Mouse (Mus musculus) brain, embryonic 14.5 days (tissue): ENCODE results near the gene Mcu.

ENCODE experiments used
- CTCF ChIP-seq: fragments of 200-500 bp; IDR thresholded peaks from 2 replicates; pipeline ENCODE4 v1.5.1; 2012; ENCODE audit warnings: inconsistent platforms, mild to moderate bottlenecking, moderate library complexity, borderline replicate concordance; ENCODE audit not compliant: insufficient read depth, insufficient read length; ENCODE audit errors: extremely low read depth
- POLR2A ChIP-seq: fragments of 200-500 bp; IDR thresholded peaks from 2 replicates; pipeline ENCODE4 v1.6.1; 2012; ENCODE audit warnings: mild to moderate bottlenecking, inconsistent platforms, borderline replicate concordance; ENCODE audit not compliant: poor library complexity, insufficient read depth, insufficient read length, severe bottlenecking; ENCODE audit errors: extremely low read depth

DNA sequence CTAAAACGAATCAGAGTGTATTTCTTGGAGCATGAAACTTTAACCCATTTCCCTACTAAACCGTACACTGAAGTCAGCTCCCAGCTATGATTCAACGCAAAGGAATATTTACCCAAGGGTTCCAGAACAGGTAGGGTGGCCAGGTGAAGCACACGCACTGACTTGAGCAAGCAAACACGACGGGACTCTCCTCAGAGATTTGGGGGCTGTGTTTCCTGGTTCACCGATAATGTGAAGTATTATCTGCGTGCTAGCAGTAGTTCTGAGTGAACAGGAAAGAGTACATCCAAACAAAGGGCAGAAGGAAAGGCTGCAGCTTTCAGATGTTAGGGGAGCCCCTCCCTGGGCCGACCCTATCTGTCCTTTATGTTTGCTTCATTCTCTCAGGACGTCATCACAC is 4.9 kb upstream of the Mcu start:
- TF ChIP-seq CTCF (no peak), POLR2A (no peak)
